ENCODE assay signal across 41 mouse cellular contexts in genomic region chr13:73273536-73273935, GRCm38 (mm10). TPM values are rescaled to one million over a fixed set of nuclear protein-coding genes. Genes with fewer than 3 reads are reported as not detected.
"Had no signal": no experiment of that assay in that cellular context is flagged by ENCODE, and none has a peak within 500 bp of the region (broad histone marks: within the 10 kb centered on the region; RNA-seq: fewer than 3 reads in every experiment).

No protein-coding gene starts in this region.

- DNase-seq: left cerebral cortex, postnatal 4 days; liver; liver, embryonic 13.5 days; lung, adult 18-20 months; lung, adult 2 months; lung, embryonic 14.5 days; lung, postnatal 10 days; lung, postnatal 14 days; lung, postnatal 36 days; lung, postnatal 4 days; midbrain, embryonic 14.5 days had no signal

- ATAC-seq: liver, embryonic 12.5 days; lung, postnatal 0 days; midbrain, embryonic 13.5 days; midbrain, embryonic 15.5 days had no signal

- H3K36me3 ChIP-seq: limb, embryonic 10.5 days; limb, embryonic 12.5 days; limb, embryonic 13.5 days; limb, embryonic 15.5 days; liver, embryonic 12.5 days; liver, embryonic 13.5 days; liver, embryonic 15.5 days; lung, embryonic 15.5 days; midbrain, embryonic 10.5 days; midbrain, embryonic 12.5 days; midbrain, embryonic 13.5 days; midbrain, embryonic 15.5 days; neural tube, embryonic 12.5 days; neural tube, embryonic 13.5 days had no signal

- H3K4me1 ChIP-seq: liver, embryonic 15.5 days had no signal

- H3K27ac ChIP-seq: limb, embryonic 10.5 days; limb, embryonic 12.5 days; limb, embryonic 13.5 days; limb, embryonic 15.5 days; liver, embryonic 12.5 days; liver, embryonic 13.5 days; liver, embryonic 14.5 days; liver, embryonic 15.5 days; lung, embryonic 15.5 days; macrophage; midbrain, embryonic 10.5 days; midbrain, embryonic 12.5 days; midbrain, embryonic 13.5 days; midbrain, embryonic 15.5 days; neural tube, embryonic 12.5 days; neural tube, embryonic 13.5 days had no signal

- H3K4me2 ChIP-seq: limb, embryonic 12.5 days; limb, embryonic 13.5 days; limb, embryonic 15.5 days; liver, embryonic 11.5 days; liver, embryonic 12.5 days; liver, embryonic 13.5 days; liver, embryonic 15.5 days; lung, embryonic 14.5 days; lung, embryonic 15.5 days; midbrain, embryonic 12.5 days; midbrain, embryonic 13.5 days; midbrain, embryonic 15.5 days; neural tube, embryonic 12.5 days; neural tube, embryonic 13.5 days had no signal

- H3K9me3 ChIP-seq: limb, embryonic 10.5 days; limb, embryonic 12.5 days; limb, embryonic 13.5 days; limb, embryonic 15.5 days; liver, embryonic 12.5 days; liver, embryonic 13.5 days; liver, embryonic 15.5 days; lung, embryonic 15.5 days; megakaryocyte, embryonic 14.5 days; midbrain, embryonic 10.5 days; midbrain, embryonic 12.5 days; midbrain, embryonic 13.5 days; midbrain, embryonic 15.5 days; neural tube, embryonic 12.5 days; neural tube, embryonic 13.5 days had no signal

- H3K4me3 ChIP-seq: limb, embryonic 10.5 days; limb, embryonic 12.5 days; limb, embryonic 13.5 days; limb, embryonic 15.5 days; liver, embryonic 12.5 days; liver, embryonic 13.5 days; liver, embryonic 15.5 days; lung, embryonic 15.5 days; megakaryocyte, embryonic 14.5 days; midbrain, embryonic 10.5 days; midbrain, embryonic 12.5 days; midbrain, embryonic 13.5 days; midbrain, embryonic 15.5 days; myocyte; neural tube, embryonic 12.5 days; neural tube, embryonic 13.5 days had no signal

- H3K9ac ChIP-seq: limb, embryonic 12.5 days; limb, embryonic 13.5 days; limb, embryonic 15.5 days; liver, embryonic 12.5 days; liver, embryonic 13.5 days; liver, embryonic 14.5 days; liver, embryonic 15.5 days; lung, embryonic 14.5 days; lung, embryonic 15.5 days; midbrain, embryonic 12.5 days; midbrain, embryonic 13.5 days; midbrain, embryonic 15.5 days; neural tube, embryonic 12.5 days; neural tube, embryonic 13.5 days had no signal

RNA-seq across cellular contexts. Expression of gene Irx4, which starts 13.3 kb away (rescaled TPM):
- total RNA-seq: left cerebral cortex, adult 8-10 months; left cerebral cortex, postnatal 10 days; left cerebral cortex, postnatal 14 days; left cerebral cortex, postnatal 25 days; left cerebral cortex, postnatal 36 days; left cerebral cortex, postnatal 4 days; liver, adult 2 months; megakaryocyte progenitor cell, adult 5-6 weeks; megakaryocyte, adult 5-6 weeks; megakaryocyte-erythroid progenitor cell, adult 5-6 weeks; monocyte, adult 5-6 weeks had no signal
- polyA plus RNA-seq: liver, adult 2 months; liver, embryonic 11.5 days; liver, embryonic 14.5 days; liver, embryonic 15.5 days; liver, embryonic 16.5 days; lung, adult 2 months; lung, embryonic 14.5 days; lung, postnatal 0 days; macrophage; myocyte had no signal
